Mouse (Mus musculus) CH12.LX (cell line): Measurements from ENCODE around the gene Csnk2a1. TPM values are rescaled to one million over a fixed set of nuclear protein-coding genes. Genes with fewer than 3 reads are reported as not detected.

Source experiments
- DNase-seq: peaks from one replicate; pipeline ENCODE4 v3.0.0-alpha.2; 2013; ENCODE audit errors: extremely low read depth
- H3K27ac ChIP-seq: 2 replicates; pipeline ENCODE4 v1.5.1; 2012; ENCODE audit warnings: low read depth, mild to moderate bottlenecking, control low read depth, moderate library complexity; ENCODE audit not compliant: insufficient read depth
- H3K27me3 ChIP-seq: replicated peaks from 2 replicates; pipeline ENCODE3; 2012; ENCODE audit warnings: inconsistent platforms
- H3K36me3 ChIP-seq, 2 experiments: replicated peaks in 1 of 2; 2 replicates each; pipeline versions ENCODE3 to v1.6.1; 2012; ENCODE audit warnings: inconsistent platforms in 1 of 2, low read length in 1 of 2, mild to moderate bottlenecking in 1 of 2, mixed read lengths in 1 of 2, moderate library complexity in 1 of 2; ENCODE audit not compliant: control insufficient read depth in 1 of 2, insufficient read depth in 1 of 2
- H3K4me1 ChIP-seq, 2 experiments: 2 replicates each; pipeline ENCODE4 v1.6.1; 2012; ENCODE audit warnings: inconsistent platforms in 1 of 2, moderate library complexity in 1 of 2; ENCODE audit not compliant: insufficient read depth in 2 of 2, control insufficient read depth in 1 of 2
- H3K4me2 ChIP-seq: 2 replicates; pipeline ENCODE4 v1.6.1; 2012; ENCODE audit warnings: low read depth, mild to moderate bottlenecking, control low read depth; ENCODE audit not compliant: poor library complexity, insufficient read depth, severe bottlenecking
- H3K4me3 ChIP-seq, 3 experiments: fragments of 150-350 bp in 1 of 3; sonication (generic) in 1 of 3; replicated peaks in 1 of 3; 2 replicates each; pipeline versions ENCODE3 to v1.5.1; 2011 to 2012; ENCODE audit warnings: low read depth in 2 of 3, low read length in 2 of 3, mild to moderate bottlenecking in 2 of 3, moderate library complexity in 2 of 3, control low read depth in 1 of 3, improper control_type of control experiment in 1 of 3, inconsistent platforms in 1 of 3, mixed read lengths in 1 of 3; ENCODE audit not compliant: poor library complexity in 1 of 3
- H3K79me2 ChIP-seq: replicated peaks from 2 replicates; pipeline ENCODE4 v1.6.1; 2012; ENCODE audit warnings: mild to moderate bottlenecking, moderate library complexity; ENCODE audit not compliant: control insufficient read depth, poor library complexity, insufficient read depth, severe bottlenecking; ENCODE audit errors: extremely low read depth
- H3K9ac ChIP-seq: 2 replicates; pipeline ENCODE4 v1.6.1; 2012; ENCODE audit warnings: low read depth, mild to moderate bottlenecking, control low read depth, moderate library complexity; ENCODE audit not compliant: insufficient read depth
- H3K9me3 ChIP-seq: replicated peaks from 2 replicates; pipeline ENCODE3; 2012; ENCODE audit warnings: low read length, inconsistent platforms, mixed read lengths
- BHLHE40 ChIP-seq: IDR thresholded peaks from 2 replicates; pipeline ENCODE4 v1.6.1; 2011; ENCODE audit warnings: mild to moderate bottlenecking, low read depth, low read length, improper control_type of control experiment
- CHD1 ChIP-seq: IDR thresholded peaks from 2 replicates; pipeline ENCODE4 v1.6.1; 2012; ENCODE audit warnings: low read depth, low read length, improper control_type of control experiment, inconsistent platforms
- CHD2 ChIP-seq: IDR thresholded peaks from 2 replicates; pipeline ENCODE4 v1.6.1; 2011; ENCODE audit warnings: low read length, improper control_type of control experiment
- E2F4 ChIP-seq: IDR thresholded peaks from 2 replicates; pipeline ENCODE4 v1.6.1; 2011; ENCODE audit warnings: low read depth, low read length, improper control_type of control experiment; ENCODE audit not compliant: insufficient replicate concordance
- EP300 ChIP-seq: IDR thresholded peaks from 2 replicates; pipeline ENCODE4 v1.6.1; 2011; ENCODE audit warnings: low read length, improper control_type of control experiment
- ETS1 ChIP-seq: conservative IDR thresholded peaks from 2 replicates; pipeline ENCODE4 v1.6.1; 2012; ENCODE audit warnings: low read depth, mild to moderate bottlenecking, inconsistent platforms, low read length, improper control_type of control experiment, moderate library complexity
- GABPA ChIP-seq: IDR thresholded peaks from 2 replicates; pipeline ENCODE4 v1.6.1; 2012; ENCODE audit warnings: low read depth, low read length, improper control_type of control experiment, inconsistent platforms; ENCODE audit not compliant: insufficient replicate concordance
- JUND ChIP-seq: conservative IDR thresholded peaks from 2 replicates; pipeline ENCODE4 v1.6.1; 2011; ENCODE audit warnings: low read depth, low read length, improper control_type of control experiment
- KAT2A ChIP-seq: IDR thresholded peaks from 2 replicates; pipeline ENCODE4 v1.6.1; 2012; ENCODE audit warnings: low read length, improper control_type of control experiment, inconsistent platforms; ENCODE audit not compliant: insufficient replicate concordance
- MAFK ChIP-seq: IDR thresholded peaks from 2 replicates; pipeline ENCODE4 v1.6.1; 2011; ENCODE audit warnings: low read length, improper control_type of control experiment; ENCODE audit not compliant: insufficient replicate concordance
- MAX ChIP-seq: IDR thresholded peaks from 2 replicates; pipeline ENCODE4 v1.6.1; 2011; ENCODE audit warnings: low read length, improper control_type of control experiment
- MEF2A ChIP-seq: IDR thresholded peaks from 2 replicates; pipeline ENCODE4 v1.6.1; 2014; ENCODE audit warnings: low read depth, mild to moderate bottlenecking, inconsistent platforms, low read length, improper control_type of control experiment, borderline replicate concordance
- RCOR1 ChIP-seq: conservative IDR thresholded peaks from 2 replicates; pipeline ENCODE4 v1.6.1; 2012; ENCODE audit warnings: low read depth, mild to moderate bottlenecking, inconsistent platforms, low read length, improper control_type of control experiment
- SMC3 ChIP-seq: IDR thresholded peaks from 2 replicates; pipeline ENCODE4 v1.6.1; 2011; ENCODE audit warnings: low read depth, low read length, improper control_type of control experiment
- TBP ChIP-seq: conservative IDR thresholded peaks from 2 replicates; pipeline ENCODE4 v1.6.1; 2011; ENCODE audit warnings: low read depth, low read length, improper control_type of control experiment
- TCF12 ChIP-seq: IDR thresholded peaks from 2 replicates; pipeline ENCODE4 v1.6.1; 2014; ENCODE audit warnings: low read depth, mild to moderate bottlenecking, inconsistent platforms, low read length, improper control_type of control experiment
- UBTF ChIP-seq: IDR thresholded peaks from 2 replicates; pipeline ENCODE4 v1.6.1; 2012; ENCODE audit warnings: low read depth, mild to moderate bottlenecking, inconsistent platforms, low read length, improper control_type of control experiment, moderate library complexity
- USF1 ChIP-seq: IDR thresholded peaks from 2 replicates; pipeline ENCODE4 v1.6.1; 2014; ENCODE audit warnings: low read depth, mild to moderate bottlenecking, inconsistent platforms, low read length, improper control_type of control experiment
- ZKSCAN1 ChIP-seq: IDR thresholded peaks from 2 replicates; pipeline ENCODE4 v1.6.1; 2012; ENCODE audit warnings: low read depth, inconsistent platforms, low read length, improper control_type of control experiment, borderline replicate concordance
- ZMIZ1 ChIP-seq: IDR thresholded peaks from 2 replicates; pipeline ENCODE4 v1.6.1; 2012; ENCODE audit warnings: low read depth, mild to moderate bottlenecking, inconsistent platforms, low read length, improper control_type of control experiment
- dilution Hi-C: fragments of 300-500 bp; cut with MboI; formaldehyde crosslinking; loops from 2 replicates; pipeline ENCODE4 v1.14.3; 2020; ENCODE audit warnings: low sequenced_read_pairs; ENCODE audit not compliant: extremely low pct_unique_long_range_greater_than_20kb, extremely low pct_ligation_motif_present
- in situ Hi-C: fragments of 300-500 bp; cut with MboI; formaldehyde crosslinking; loops from 3 replicates; pipeline ENCODE4 v1.14.3; 2019; ENCODE audit warnings: low sequenced_read_pairs, low pct_ligation_motif_present, low pct_unique_long_range_greater_than_20kb, mixed read lengths
- polyA plus RNA-seq: library from polyadenylated mRNA; unstranded; fragments of >175 nt; gene quantifications from 2 replicates; pipeline ENCODE4 v1.2.1, GENCODE M21; 2012; ENCODE audit warnings: low read depth; ENCODE audit not compliant: insufficient read length
- total RNA-seq, 2 experiments: library from RNA; depleted of rRNA; stranded (reverse); fragments of 300-350 nt in 1 of 2; fragments of >200 nt in 1 of 2; gene quantifications; 2 replicates each; pipeline ENCODE4 v1.2.3; 2012 to 2014

Csnk2a1 gene
- total and polyA plus RNA-seq, 3 experiments: 79.2 to 145 (median 100) TPM

GRCm38 (mm10) chr2:152294541-152294940 is 67.9 kb downstream of the Csnk2a1 start:
- Histone ChIP-seq H3K9ac (peak overlapping the region; percentile 95), H3K9me3 (no peaks in the 10 kb centered on the region), H3K79me2 (peaks cover 19% of the 10 kb centered on the region), H3K27ac (no peak overlapping the region), H3K4me3 (peak overlapping the region; percentile 87 to 94 (median 93)), H3K27me3 (no peaks in the 10 kb centered on the region), H3K36me3 (peaks cover 3 to 25% of the 10 kb centered on the region in 2 experiments), H3K4me1 (peaks cover 0 to 33% of the 10 kb centered on the region in 2 experiments; a peak in 2 of 4 replicates), H3K4me2 (peak overlapping the region; percentile 85)
- dilution Hi-C loops: no loop called here
- TF ChIP-seq BHLHE40 (no peak; the same call in 1 of the 2 replicates), E2F4 (no peak), MEF2A (no peak)
- in situ Hi-C loops: loop anchor here (5.0 kb wide), 1 partner anchor 33 kb away; no protein-coding TSS in a partner anchor
- peak; percentile 18 for DNase-seq

- in situ Hi-C loops: no loop called here
- H3K4me2 ChIP-seq: no peak overlapping the region
- H3K27ac ChIP-seq: no peak overlapping the region
- H3K9ac ChIP-seq: no peak overlapping the region
- H3K36me3 ChIP-seq: peaks cover 42 to 71% of the 10 kb centered on the region in 2 experiments
- peaks cover 0 to 4% of the 10 kb centered on the region in 2 experiments; a peak in 2 of 4 replicates for H3K4me1 ChIP-seq
- H3K9me3 ChIP-seq: no peaks in the 10 kb centered on the region
- DNase-seq: no peak
- no peaks in the 10 kb centered on the region; the same call in 1 of the 2 replicates for H3K79me2 ChIP-seq
- no peaks in the 10 kb centered on the region for H3K27me3 ChIP-seq
- no peak for TF ChIP-seq ZMIZ1
- TF ChIP-seq GABPA: no peak
- TF ChIP-seq JUND: no peak
- TF ChIP-seq CHD2: no peak
- no peak for TF ChIP-seq MAFK
- no peak for TF ChIP-seq SMC3
- TF ChIP-seq KAT2A: no peak
- TF ChIP-seq TBP: no peak
- no peak for TF ChIP-seq UBTF
- no peak for TF ChIP-seq CHD1
- no peak for TF ChIP-seq TCF12
- TF ChIP-seq E2F4: no peak
- no peak for TF ChIP-seq MAX
- no peak for TF ChIP-seq RCOR1
- no peak for TF ChIP-seq ZKSCAN1
- TF ChIP-seq EP300: no peak
- TF ChIP-seq ETS1: no peak
- no peak for TF ChIP-seq USF1
- no peak overlapping the region for H3K4me3 ChIP-seq
- dilution Hi-C loops: no loop called here
Observed at GRCm38 (mm10) chr2:152302862-152303261, 76.2 kb downstream of the Csnk2a1 start.
